Mouse (Mus musculus): ENCODE measurements around the gene Dmtf1. TPM values are rescaled to one million over a fixed set of nuclear protein-coding genes. Genes with fewer than 3 reads are reported as not detected.

The Dmtf1 gene
- polyA plus RNA-seq, 1 experiment from 2014 or later: 36.6 TPM

GRCm38 (mm10) chr5:9131786-9132185, 29.8 kb downstream of the Dmtf1 start:
- no peaks in the 10 kb centered on the region for H3K27me3 ChIP-seq (ENCODE audit: control insufficient read depth, insufficient read depth, low read length)
- no peak overlapping the region for H3K4me3 ChIP-seq (ENCODE audit: control insufficient read depth in 1 of 2, insufficient read depth in 1 of 2, low read depth in 1 of 2, low read length in 2 of 2)
- no peak overlapping the region for H3K9ac ChIP-seq (ENCODE audit: low read length)
- peaks cover 70% of the 10 kb centered on the region for H3K36me3 ChIP-seq (ENCODE audit: control insufficient read depth, insufficient read depth, low read length)
- no peak overlapping the region for H3K4me2 ChIP-seq (ENCODE audit: low read length)
- 96% methylated on average over 7 of the region's 7 CpGs for WGBS
- H3K27ac ChIP-seq (replicated peaks in 1 of 2; ENCODE audit: control insufficient read depth in 1 of 2, insufficient read depth in 1 of 2, low read depth in 2 of 2, low read length in 2 of 2): no peak overlapping the region
- H3K9me3 ChIP-seq (ENCODE audit: control insufficient read depth, low read length): no peaks in the 10 kb centered on the region
- H3K4me1 ChIP-seq (ENCODE audit: control insufficient read depth in 2 of 2, insufficient read depth in 2 of 2, low read length in 2 of 2): no peaks in the 10 kb centered on the region
- ATAC-seq (ENCODE audit: insufficient number of reproducible peaks, insufficient read depth, low FRiP score, low read depth): no peak

- no peak overlapping the region for H3K9ac ChIP-seq (ENCODE audit: low read length)
- WGBS: 87% methylated on average over 12 of the region's 12 CpGs
- ATAC-seq (ENCODE audit: insufficient number of reproducible peaks, insufficient read depth, low FRiP score, low read depth): no peak
- H3K4me1 ChIP-seq (ENCODE audit: control insufficient read depth in 2 of 2, insufficient read depth in 2 of 2, low read length in 2 of 2): no peaks in the 10 kb centered on the region
- H3K27ac ChIP-seq (replicated peaks in 1 of 2; ENCODE audit: control insufficient read depth in 1 of 2, insufficient read depth in 1 of 2, low read depth in 2 of 2, low read length in 2 of 2): no peak overlapping the region
- peaks cover 76% of the 10 kb centered on the region for H3K36me3 ChIP-seq (ENCODE audit: control insufficient read depth, insufficient read depth, low read length)
- no peak overlapping the region for H3K4me2 ChIP-seq (ENCODE audit: low read length)
- H3K4me3 ChIP-seq (ENCODE audit: control insufficient read depth in 1 of 2, insufficient read depth in 1 of 2, low read depth in 1 of 2, low read length in 2 of 2): no peak overlapping the region
- no peaks in the 10 kb centered on the region for H3K9me3 ChIP-seq (ENCODE audit: control insufficient read depth, low read length)
- H3K27me3 ChIP-seq (ENCODE audit: control insufficient read depth, insufficient read depth, low read length): no peaks in the 10 kb centered on the region
Observed at GRCm38 (mm10) chr5:9128566-9128965, 33.0 kb downstream of the Dmtf1 start.

GRCm38 (mm10) chr5:9124134-9124533, 37.4 kb downstream of the Dmtf1 start:
- H3K9me3 ChIP-seq (ENCODE audit: control insufficient read depth, low read length): no peaks in the 10 kb centered on the region
- no peak overlapping the region for H3K4me3 ChIP-seq (ENCODE audit: control insufficient read depth in 1 of 2, insufficient read depth in 1 of 2, low read depth in 1 of 2, low read length in 2 of 2)
- no peak overlapping the region for H3K4me2 ChIP-seq (ENCODE audit: low read length)
- no peak overlapping the region for H3K27ac ChIP-seq (replicated peaks in 1 of 2; ENCODE audit: control insufficient read depth in 1 of 2, insufficient read depth in 1 of 2, low read depth in 2 of 2, low read length in 2 of 2)
- no peak overlapping the region for H3K9ac ChIP-seq (ENCODE audit: low read length)
- WGBS: 90% methylated on average over 2 of the region's 2 CpGs
- H3K4me1 ChIP-seq (ENCODE audit: control insufficient read depth in 2 of 2, insufficient read depth in 2 of 2, low read length in 2 of 2): no peaks in the 10 kb centered on the region
- no peak for ATAC-seq (ENCODE audit: insufficient number of reproducible peaks, insufficient read depth, low FRiP score, low read depth)
- H3K36me3 ChIP-seq (ENCODE audit: control insufficient read depth, insufficient read depth, low read length): peaks cover 94% of the 10 kb centered on the region
- H3K27me3 ChIP-seq (ENCODE audit: control insufficient read depth, insufficient read depth, low read length): no peaks in the 10 kb centered on the region

GRCm38 (mm10) chr5:9114162-9114561, 47.4 kb downstream of the Dmtf1 start:
- Histone ChIP-seq H3K27me3 (ENCODE audit: control insufficient read depth, insufficient read depth, low read length) (no peaks in the 10 kb centered on the region), H3K9me3 (ENCODE audit: control insufficient read depth, low read length) (no peaks in the 10 kb centered on the region), H3K4me1 (ENCODE audit: control insufficient read depth in 2 of 2, insufficient read depth in 2 of 2, low read length in 2 of 2) (peaks cover 0 to 3% of the 10 kb centered on the region in 2 experiments; a peak in 1 of 4 replicates), H3K4me2 (ENCODE audit: low read length) (no peak overlapping the region), H3K9ac (ENCODE audit: low read length) (no peak overlapping the region), H3K27ac (replicated peaks in 1 of 2; ENCODE audit: control insufficient read depth in 1 of 2, insufficient read depth in 1 of 2, low read depth in 2 of 2, low read length in 2 of 2) (no peak overlapping the region), H3K36me3 (ENCODE audit: control insufficient read depth, insufficient read depth, low read length) (peaks cover 32% of the 10 kb centered on the region), H3K4me3 (ENCODE audit: control insufficient read depth in 1 of 2, insufficient read depth in 1 of 2, low read depth in 1 of 2, low read length in 2 of 2) (no peak overlapping the region)
- WGBS: 23% methylated on average over 6 of the region's 6 CpGs
- no peak for ATAC-seq (ENCODE audit: insufficient number of reproducible peaks, insufficient read depth, low FRiP score, low read depth)

GRCm38 (mm10) chr5:9111759-9112158, 49.8 kb downstream of the Dmtf1 start:
- Histone ChIP-seq H3K27ac (replicated peaks in 1 of 2; ENCODE audit: control insufficient read depth in 1 of 2, insufficient read depth in 1 of 2, low read depth in 2 of 2, low read length in 2 of 2) (no peak overlapping the region), H3K9ac (ENCODE audit: low read length) (no peak overlapping the region), H3K4me1 (ENCODE audit: control insufficient read depth in 2 of 2, insufficient read depth in 2 of 2, low read length in 2 of 2) (peaks cover 0 to 3% of the 10 kb centered on the region in 2 experiments; a peak in 1 of 4 replicates), H3K27me3 (ENCODE audit: control insufficient read depth, insufficient read depth, low read length) (no peaks in the 10 kb centered on the region), H3K36me3 (ENCODE audit: control insufficient read depth, insufficient read depth, low read length) (peaks cover 11% of the 10 kb centered on the region; the same call in 1 of the 2 replicates), H3K4me2 (ENCODE audit: low read length) (no peak overlapping the region), H3K9me3 (ENCODE audit: control insufficient read depth, low read length) (no peaks in the 10 kb centered on the region), H3K4me3 (ENCODE audit: control insufficient read depth in 1 of 2, insufficient read depth in 1 of 2, low read depth in 1 of 2, low read length in 2 of 2) (no peak overlapping the region)
- no peak for ATAC-seq (ENCODE audit: insufficient number of reproducible peaks, insufficient read depth, low FRiP score, low read depth)
- 11% methylated on average over 5 of the region's 5 CpGs for WGBS

GRCm38 (mm10) chr5:9111285-9111684, 50.3 kb downstream of the Dmtf1 start:
- ATAC-seq (ENCODE audit: insufficient number of reproducible peaks, insufficient read depth, low FRiP score, low read depth): no peak
- H3K4me2 ChIP-seq (ENCODE audit: low read length): no peak overlapping the region
- no peaks in the 10 kb centered on the region for H3K9me3 ChIP-seq (ENCODE audit: control insufficient read depth, low read length)
- H3K4me1 ChIP-seq (ENCODE audit: control insufficient read depth in 2 of 2, insufficient read depth in 2 of 2, low read length in 2 of 2): peaks cover 0 to 3% of the 10 kb centered on the region in 2 experiments; a peak in 1 of 4 replicates
- no peak overlapping the region for H3K27ac ChIP-seq (replicated peaks in 1 of 2; ENCODE audit: control insufficient read depth in 1 of 2, insufficient read depth in 1 of 2, low read depth in 2 of 2, low read length in 2 of 2)
- no peak overlapping the region for H3K4me3 ChIP-seq (ENCODE audit: control insufficient read depth in 1 of 2, insufficient read depth in 1 of 2, low read depth in 1 of 2, low read length in 2 of 2)
- no peaks in the 10 kb centered on the region for H3K27me3 ChIP-seq (ENCODE audit: control insufficient read depth, insufficient read depth, low read length)
- 57% methylated on average over 2 of the region's 2 CpGs for WGBS
- H3K9ac ChIP-seq (ENCODE audit: low read length): no peak overlapping the region
- peaks cover 8% of the 10 kb centered on the region; the same call in 1 of the 2 replicates for H3K36me3 ChIP-seq (ENCODE audit: control insufficient read depth, insufficient read depth, low read length)

GRCm38 (mm10) chr5:9109582-9109981, 52.0 kb downstream of the Dmtf1 start:
- Histone ChIP-seq H3K9me3 (ENCODE audit: control insufficient read depth, low read length) (no peaks in the 10 kb centered on the region), H3K4me2 (ENCODE audit: low read length) (no peak overlapping the region), H3K4me3 (ENCODE audit: control insufficient read depth in 1 of 2, insufficient read depth in 1 of 2, low read depth in 1 of 2, low read length in 2 of 2) (no peak overlapping the region), H3K36me3 (ENCODE audit: control insufficient read depth, insufficient read depth, low read length) (no peaks in the 10 kb centered on the region), H3K9ac (ENCODE audit: low read length) (no peak overlapping the region), H3K4me1 (ENCODE audit: control insufficient read depth in 2 of 2, insufficient read depth in 2 of 2, low read length in 2 of 2) (peaks cover 0 to 3% of the 10 kb centered on the region in 2 experiments; a peak in 1 of 4 replicates), H3K27me3 (ENCODE audit: control insufficient read depth, insufficient read depth, low read length) (no peaks in the 10 kb centered on the region), H3K27ac (replicated peaks in 1 of 2; ENCODE audit: control insufficient read depth in 1 of 2, insufficient read depth in 1 of 2, low read depth in 2 of 2, low read length in 2 of 2) (no peak overlapping the region)
- ATAC-seq (ENCODE audit: insufficient number of reproducible peaks, insufficient read depth, low FRiP score, low read depth): no peak

- Histone ChIP-seq H3K27me3 (ENCODE audit: control insufficient read depth, insufficient read depth, low read length) (peaks cover 4% of the 10 kb centered on the region), H3K4me1 (ENCODE audit: control insufficient read depth in 2 of 2, insufficient read depth in 2 of 2, low read length in 2 of 2) (no peaks in the 10 kb centered on the region; a peak in 1 of 4 replicates), H3K9me3 (ENCODE audit: control insufficient read depth, low read length) (no peaks in the 10 kb centered on the region), H3K27ac (replicated peaks in 1 of 2; ENCODE audit: control insufficient read depth in 1 of 2, insufficient read depth in 1 of 2, low read depth in 2 of 2, low read length in 2 of 2) (no peak overlapping the region), H3K9ac (ENCODE audit: low read length) (no peak overlapping the region), H3K4me3 (ENCODE audit: control insufficient read depth in 1 of 2, insufficient read depth in 1 of 2, low read depth in 1 of 2, low read length in 2 of 2) (no peak overlapping the region), H3K36me3 (ENCODE audit: control insufficient read depth, insufficient read depth, low read length) (no peaks in the 10 kb centered on the region), H3K4me2 (ENCODE audit: low read length) (no peak overlapping the region)
- 74% methylated on average over 5 of the region's 5 CpGs for WGBS
- no peak for ATAC-seq (ENCODE audit: insufficient number of reproducible peaks, insufficient read depth, low FRiP score, low read depth)
Observed at GRCm38 (mm10) chr5:9108490-9108889, 53.1 kb downstream of the Dmtf1 start.

Data from heart, embryonic 14.5 days (tissue).